Mouse (Mus musculus): ENCODE measurements around the gene Selenow. TPM values are rescaled to one million over a fixed set of nuclear protein-coding genes. Genes with fewer than 3 reads are reported as not detected.

Selenow gene
- polyA plus RNA-seq, 1 experiment from 2014 or later, result 933 TPM

DNA sequence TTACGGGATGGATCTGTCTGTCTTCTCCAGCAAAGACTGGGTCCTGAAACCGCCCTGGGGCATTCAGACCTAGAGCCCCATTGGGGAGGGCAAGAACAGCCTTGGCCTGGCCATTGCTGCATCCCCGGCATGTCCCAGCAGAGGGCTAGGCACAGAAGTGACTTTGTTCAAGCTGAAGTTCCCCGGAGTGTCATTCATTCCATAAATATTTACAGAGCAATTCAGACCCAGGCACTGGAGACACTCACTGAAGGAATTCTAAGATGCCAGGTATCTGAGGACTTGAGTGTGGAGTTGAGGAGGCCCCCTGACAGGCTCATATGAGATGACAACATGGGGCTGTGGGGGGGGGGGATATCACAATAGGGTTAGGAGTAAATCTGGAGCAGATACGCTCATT is 33.9 kb upstream of the Selenow start:
- Histone ChIP-seq H3K4me2 (no peak overlapping the region), H3K27ac (no peak overlapping the region), H3K4me3 (replicated peaks) (no peak overlapping the region), H3K9me3 (no peaks in the 10 kb centered on the region), H3K9ac (replicated peaks) (no peak overlapping the region), H3K27me3 (peaks cover 22% of the 10 kb centered on the region), H3K4me1 (replicated peaks) (0 out of 2 replicates have a peak, but pooled peaks cover 9% of the 10 kb centered on the region), H3K36me3 (no peaks in the 10 kb centered on the region)
- ATAC-seq (ENCODE audit: insufficient number of reproducible peaks, insufficient read depth, low FRiP score, low TSS enrichment, low read depth), result no peak
- WGBS, result 71% methylated on average over 5 of the region's 5 CpGs

DNA sequence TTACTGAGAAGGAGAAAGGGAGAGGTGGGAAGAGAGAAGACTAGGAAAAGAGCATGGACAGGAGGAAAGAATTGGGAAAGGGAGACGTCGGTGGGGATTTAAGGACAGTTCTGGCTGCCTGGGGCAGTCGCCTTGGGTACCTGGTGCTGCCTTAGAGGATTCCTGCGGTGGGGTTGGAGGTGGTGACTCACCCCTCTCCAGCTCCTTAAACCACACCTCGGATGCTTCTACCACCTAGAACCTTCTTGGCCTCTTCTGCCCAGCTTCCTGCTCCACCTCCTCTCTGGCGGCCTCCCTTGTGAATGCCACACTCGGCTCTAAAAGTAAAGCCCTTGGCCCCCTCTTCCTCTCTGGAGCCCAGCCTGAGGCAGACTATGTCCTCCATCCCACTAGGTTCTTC is 33.3 kb upstream of the Selenow start:
- peak overlapping the region; percentile 53; the same call in 1 of the 2 replicates for H3K9ac ChIP-seq (replicated peaks)
- H3K4me1 ChIP-seq (replicated peaks), result 0 out of 2 replicates have a peak, but pooled peaks cover 6% of the 10 kb centered on the region
- H3K36me3 ChIP-seq, result no peaks in the 10 kb centered on the region
- 17% methylated on average over 7 of the region's 7 CpGs for WGBS
- ATAC-seq (ENCODE audit: insufficient number of reproducible peaks, insufficient read depth, low FRiP score, low TSS enrichment, low read depth), result no peak
- peak overlapping the region; percentile 54 for H3K4me2 ChIP-seq
- H3K9me3 ChIP-seq, result no peaks in the 10 kb centered on the region
- H3K4me3 ChIP-seq (replicated peaks), result peak overlapping the region; percentile 26
- no peak overlapping the region for H3K27ac ChIP-seq
- peaks cover 23% of the 10 kb centered on the region for H3K27me3 ChIP-seq

DNA sequence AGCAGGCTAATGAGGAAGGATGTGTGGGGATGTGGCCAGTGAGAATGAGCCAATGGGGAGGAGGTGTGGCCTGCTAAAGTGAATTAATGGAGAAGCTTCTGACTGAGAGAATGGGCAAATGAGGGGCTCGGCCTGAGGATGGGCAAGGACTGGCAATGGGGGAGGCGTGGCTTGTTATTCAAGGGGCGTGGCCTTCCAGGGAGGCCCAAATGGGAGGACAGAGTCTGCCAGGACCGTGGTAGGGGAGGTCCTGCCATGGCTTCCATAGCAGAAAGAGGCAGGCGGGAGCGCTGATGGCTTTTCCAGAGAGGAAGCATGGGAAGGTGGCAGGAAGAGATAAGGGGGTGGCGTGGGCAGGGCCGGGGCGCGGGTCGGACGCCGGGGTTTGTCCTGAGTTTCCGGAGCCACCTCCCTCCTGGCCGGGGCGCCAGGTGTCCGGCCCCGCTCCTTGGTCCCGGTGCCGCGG is 32.8 kb upstream of the Selenow start:
- ATAC-seq (ENCODE audit: insufficient number of reproducible peaks, insufficient read depth, low FRiP score, low TSS enrichment, low read depth), result 0 out of 2 replicates have a peak, but pooled peaks have one; percentile 21
- no peak overlapping the region for H3K27ac ChIP-seq
- no peaks in the 10 kb centered on the region for H3K36me3 ChIP-seq
- H3K9ac ChIP-seq (replicated peaks), result peak overlapping the region; percentile 53; the same call in 1 of the 2 replicates
- peaks cover 25% of the 10 kb centered on the region for H3K27me3 ChIP-seq
- H3K4me2 ChIP-seq, result peak overlapping the region; percentile 54
- peak overlapping the region; percentile 26 for H3K4me3 ChIP-seq (replicated peaks)
- 3% methylated on average over 21 of the region's 21 CpGs for WGBS
- H3K9me3 ChIP-seq, result no peaks in the 10 kb centered on the region
- H3K4me1 ChIP-seq (replicated peaks), result 0 out of 2 replicates have a peak, but pooled peaks cover 6% of the 10 kb centered on the region

DNA sequence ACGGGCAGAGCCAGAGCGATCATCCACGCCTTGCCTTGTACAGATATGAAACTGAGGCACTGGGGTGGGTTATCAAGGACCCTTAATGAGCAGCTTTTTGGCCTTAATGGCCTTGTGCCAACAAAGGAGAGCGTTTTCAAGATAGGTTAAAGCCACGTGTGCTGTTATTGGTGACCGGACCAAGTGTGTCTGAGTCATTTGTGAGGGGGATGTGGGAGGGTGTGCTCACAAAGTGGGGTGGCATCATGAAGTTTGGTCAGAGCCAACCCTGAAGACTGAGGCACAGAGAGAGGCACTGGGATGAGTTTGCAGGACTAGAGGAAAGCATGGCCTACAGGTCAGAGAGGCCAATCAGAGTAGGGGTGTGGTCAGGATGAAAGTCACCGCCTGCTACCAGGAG is 32.2 kb upstream of the Selenow start:
- peaks cover 25% of the 10 kb centered on the region for H3K27me3 ChIP-seq

DNA sequence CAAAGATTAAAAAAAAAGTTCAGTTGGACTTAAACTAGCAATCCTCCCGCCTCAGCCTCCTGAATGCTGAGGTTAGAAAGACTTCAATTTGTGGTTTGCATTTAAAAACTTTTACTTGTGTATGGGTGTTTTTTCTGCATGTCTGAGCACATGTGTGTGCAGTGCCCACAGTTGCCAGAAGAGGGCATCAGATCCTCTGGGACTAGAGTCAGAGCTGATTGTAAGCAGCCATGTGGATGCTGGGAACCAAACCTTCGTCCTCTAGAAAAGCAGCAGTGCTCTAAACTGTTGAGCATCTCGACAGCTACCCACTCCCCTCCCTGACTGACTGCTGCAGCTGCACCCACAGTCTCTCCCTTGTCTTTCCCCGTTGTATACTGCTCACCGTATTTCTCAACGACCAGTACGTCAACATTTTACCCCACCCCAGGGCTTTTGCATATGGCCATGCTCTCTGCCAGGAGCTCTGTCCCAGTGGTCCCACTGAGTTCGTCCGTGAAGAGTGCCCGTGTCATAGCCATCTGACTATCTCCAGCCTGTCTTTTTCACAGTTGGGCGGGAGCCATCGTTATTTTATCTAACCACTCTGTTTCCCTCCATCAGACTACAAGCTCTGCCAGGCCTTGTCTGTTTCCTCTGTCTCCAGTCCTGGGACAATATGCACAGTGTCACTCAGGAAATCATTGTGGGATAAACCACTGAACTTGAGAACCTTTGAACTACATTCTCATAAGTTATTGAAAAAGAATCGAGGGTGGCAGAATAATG is 31.3 kb upstream of the Selenow start:
- 89% methylated on average over 13 of the region's 13 CpGs for WGBS
- Histone ChIP-seq H3K9ac (replicated peaks) (no peak overlapping the region), H3K9me3 (no peaks in the 10 kb centered on the region), H3K4me2 (no peak overlapping the region), H3K27me3 (peaks cover 25% of the 10 kb centered on the region), H3K4me3 (replicated peaks) (no peak overlapping the region), H3K4me1 (replicated peaks) (peaks cover 10% of the 10 kb centered on the region), H3K36me3 (no peaks in the 10 kb centered on the region), H3K27ac (no peak overlapping the region)
- ATAC-seq (ENCODE audit: insufficient number of reproducible peaks, insufficient read depth, low FRiP score, low TSS enrichment, low read depth), result no peak

More for the DNA sequence above, 32.2 kb upstream of the Selenow start:
- Histone ChIP-seq H3K4me3 (replicated peaks) (no peak overlapping the region), H3K4me2 (no peak overlapping the region), H3K9ac (replicated peaks) (no peak overlapping the region), H3K4me1 (replicated peaks) (0 out of 2 replicates have a peak, but pooled peaks cover 6% of the 10 kb centered on the region), H3K27ac (no peak overlapping the region), H3K9me3 (no peaks in the 10 kb centered on the region), H3K36me3 (no peaks in the 10 kb centered on the region)
- WGBS, result 89% methylated on average over 7 of the region's 7 CpGs
- no peak for ATAC-seq (ENCODE audit: insufficient number of reproducible peaks, insufficient read depth, low FRiP score, low TSS enrichment, low read depth)

DNA sequence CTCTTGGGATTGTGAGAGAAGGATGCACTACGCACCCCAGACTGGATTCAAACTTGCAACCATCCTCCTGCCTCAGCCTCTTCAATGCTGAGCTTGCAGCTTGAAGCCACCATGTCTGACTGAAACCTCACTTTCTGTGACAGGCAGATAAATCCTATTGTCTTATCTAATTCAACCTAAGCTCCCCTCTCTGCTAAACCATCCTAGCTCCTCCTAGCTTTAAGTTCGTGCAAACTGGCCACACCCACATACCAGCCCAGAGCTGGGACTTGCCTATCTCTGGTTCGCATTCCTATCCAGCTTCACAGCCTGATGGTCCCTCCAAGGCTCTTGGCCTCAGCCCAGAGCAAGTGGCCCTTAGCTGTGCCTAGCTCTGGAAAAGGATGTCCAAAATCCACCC is 30.2 kb upstream of the Selenow start:
- H3K4me3 ChIP-seq (replicated peaks), result no peak overlapping the region
- H3K27me3 ChIP-seq, result peaks cover 21% of the 10 kb centered on the region
- peaks cover 10% of the 10 kb centered on the region for H3K4me1 ChIP-seq (replicated peaks)
- no peak for ATAC-seq (ENCODE audit: insufficient number of reproducible peaks, insufficient read depth, low FRiP score, low TSS enrichment, low read depth)
- no peaks in the 10 kb centered on the region for H3K9me3 ChIP-seq
- no peak overlapping the region for H3K4me2 ChIP-seq
- 65% methylated on average over 3 of the region's 3 CpGs for WGBS
- H3K27ac ChIP-seq, result no peak overlapping the region
- H3K9ac ChIP-seq (replicated peaks), result no peak overlapping the region
- no peaks in the 10 kb centered on the region for H3K36me3 ChIP-seq

DNA sequence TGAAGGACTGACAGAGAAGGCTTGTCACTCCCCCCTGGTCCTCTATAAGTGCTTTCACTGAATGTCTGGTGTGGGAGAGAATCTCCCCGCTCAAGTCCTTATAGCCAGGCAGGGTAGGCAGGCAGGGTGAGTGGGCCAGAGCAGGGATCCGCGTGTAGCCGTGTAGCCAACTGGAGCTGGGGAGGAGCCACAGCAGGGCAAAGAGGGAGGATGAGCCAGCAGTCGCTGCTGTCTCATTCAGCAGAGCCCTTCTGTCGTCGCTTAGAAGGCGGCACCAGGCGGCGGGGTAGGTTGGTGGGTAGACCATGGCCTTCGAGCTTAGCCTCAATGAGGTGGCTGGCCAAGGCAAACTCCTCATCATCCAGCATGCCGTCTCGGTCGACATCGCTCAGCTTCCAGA is 27.8 kb upstream of the Selenow start:
- 83% methylated on average over 15 of the region's 15 CpGs for WGBS
- H3K27me3 ChIP-seq, result peaks cover 6% of the 10 kb centered on the region
- H3K4me3 ChIP-seq (replicated peaks), result no peak overlapping the region
- no peak overlapping the region for H3K27ac ChIP-seq
- H3K9me3 ChIP-seq, result no peaks in the 10 kb centered on the region
- H3K4me2 ChIP-seq, result no peak overlapping the region
- no peak overlapping the region for H3K9ac ChIP-seq (replicated peaks)
- ATAC-seq (ENCODE audit: insufficient number of reproducible peaks, insufficient read depth, low FRiP score, low TSS enrichment, low read depth), result no peak
- no peaks in the 10 kb centered on the region for H3K36me3 ChIP-seq
- H3K4me1 ChIP-seq (replicated peaks), result peaks cover 6% of the 10 kb centered on the region

DNA sequence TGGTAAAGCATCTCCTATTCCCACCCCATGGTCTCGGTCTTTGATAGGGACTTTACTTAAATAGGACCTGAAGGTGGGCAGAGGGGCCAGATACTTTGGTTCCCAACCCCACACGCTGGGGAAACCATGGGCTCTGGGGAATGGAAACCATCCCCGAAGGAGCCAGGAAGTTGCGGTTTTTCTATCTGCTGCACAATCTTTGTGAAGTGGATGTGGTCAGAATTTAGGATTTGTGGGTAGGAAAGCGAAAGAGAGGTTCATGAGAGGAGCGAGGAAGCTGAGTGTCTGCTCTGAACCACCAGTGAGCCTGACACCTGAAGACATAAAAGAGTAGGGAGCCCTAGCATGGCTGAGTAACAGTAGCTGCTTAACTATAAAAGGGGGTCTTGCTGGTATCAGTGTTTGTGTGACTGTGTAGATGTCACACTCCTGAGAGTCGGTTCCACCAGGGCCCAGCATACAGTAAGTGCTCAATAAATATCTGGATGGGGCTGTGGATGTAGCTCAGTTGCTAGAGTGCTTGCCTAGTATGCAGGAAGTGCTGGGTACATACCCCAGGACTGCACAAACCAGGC is 27.1 kb upstream of the Selenow start:
- no peak overlapping the region for H3K4me2 ChIP-seq
- H3K9me3 ChIP-seq, result no peaks in the 10 kb centered on the region
- H3K27me3 ChIP-seq, result 0 out of 2 replicates have a peak, but pooled peaks cover 3% of the 10 kb centered on the region
- peaks cover 12% of the 10 kb centered on the region for H3K4me1 ChIP-seq (replicated peaks)
- no peak overlapping the region for H3K9ac ChIP-seq (replicated peaks)
- WGBS, result 83% methylated on average over 7 of the region's 7 CpGs
- H3K27ac ChIP-seq, result no peak overlapping the region
- H3K36me3 ChIP-seq, result peaks cover under 1% of the 10 kb centered on the region
- H3K4me3 ChIP-seq (replicated peaks), result no peak overlapping the region
- no peak for ATAC-seq (ENCODE audit: insufficient number of reproducible peaks, insufficient read depth, low FRiP score, low TSS enrichment, low read depth)

DNA sequence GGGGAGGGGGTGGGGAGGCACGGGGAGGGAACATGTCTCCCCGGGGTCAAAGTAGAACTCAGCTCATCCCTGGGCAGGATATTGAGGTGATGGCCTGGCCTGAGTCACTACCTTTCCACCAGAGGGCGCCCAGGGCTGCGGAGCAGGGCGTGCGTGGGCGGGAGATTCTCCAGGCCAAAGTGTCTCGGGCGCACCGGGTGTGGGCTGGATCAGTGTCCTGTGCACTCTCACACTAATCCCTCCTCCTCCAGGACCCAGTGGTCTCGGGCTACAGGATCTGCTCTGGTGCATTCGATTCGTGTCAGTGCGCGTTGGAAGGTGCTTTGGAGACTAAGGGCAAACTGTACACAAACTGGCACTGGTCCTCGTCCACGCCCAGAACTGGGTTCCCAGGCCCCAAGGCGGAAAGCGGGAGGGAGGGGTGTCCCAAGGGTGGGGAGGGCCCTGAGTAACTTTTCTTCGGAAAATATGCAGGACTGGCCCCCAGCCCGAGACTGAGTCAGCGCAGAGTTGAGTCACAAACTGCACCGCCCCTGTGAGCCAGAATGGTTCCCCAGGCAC is 26.3 kb upstream of the Selenow start:
- H3K4me1 ChIP-seq (replicated peaks), result peaks cover 19% of the 10 kb centered on the region
- H3K27me3 ChIP-seq, result 0 out of 2 replicates have a peak, but pooled peaks cover 3% of the 10 kb centered on the region
- H3K4me2 ChIP-seq, result peak overlapping the region; percentile 50
- H3K27ac ChIP-seq, result no peak overlapping the region
- WGBS, result 4% methylated on average over 23 of the region's 23 CpGs
- ATAC-seq (ENCODE audit: insufficient number of reproducible peaks, insufficient read depth, low FRiP score, low TSS enrichment, low read depth), result peak; percentile 49
- peak overlapping the region; percentile 22 for H3K4me3 ChIP-seq (replicated peaks)
- H3K9ac ChIP-seq (replicated peaks), result peak overlapping the region; percentile 18
- H3K9me3 ChIP-seq, result no peaks in the 10 kb centered on the region
- H3K36me3 ChIP-seq, result peaks cover 9% of the 10 kb centered on the region

DNA sequence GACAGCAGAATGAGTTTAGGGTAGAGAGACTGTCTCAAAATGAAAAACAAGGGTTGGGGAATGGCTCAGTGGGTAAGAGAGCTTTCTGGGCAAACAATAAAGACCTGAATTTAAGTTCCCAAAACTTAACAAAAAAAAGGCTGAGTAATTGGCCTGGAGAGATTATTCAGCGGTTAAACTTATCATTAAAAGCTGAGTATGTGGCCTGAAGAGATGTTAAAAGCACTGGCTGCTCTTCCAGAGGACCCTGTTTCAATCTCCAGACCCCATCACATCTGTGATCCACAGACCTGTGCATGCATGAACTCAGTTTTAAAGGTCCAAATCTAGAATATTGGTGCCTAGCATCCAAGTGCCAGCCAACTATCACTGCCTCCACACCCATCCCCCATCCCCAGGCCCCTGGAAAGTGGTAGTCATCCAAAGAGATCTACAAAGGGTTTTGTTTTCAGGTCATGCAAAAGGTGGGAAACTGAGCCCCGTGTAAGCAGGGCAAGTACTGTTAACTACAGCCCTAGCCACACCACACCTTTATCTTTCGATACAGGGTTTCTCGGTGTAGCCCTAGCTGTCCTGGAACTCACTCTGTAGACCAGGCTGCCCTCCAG is 25.6 kb upstream of the Selenow start:
- Histone ChIP-seq H3K9ac (replicated peaks) (no peak overlapping the region), H3K27ac (no peak overlapping the region), H3K4me2 (peak overlapping the region; percentile 50), H3K27me3 (0 out of 2 replicates have a peak, but pooled peaks cover 3% of the 10 kb centered on the region), H3K4me1 (replicated peaks) (peaks cover 19% of the 10 kb centered on the region), H3K36me3 (peaks cover 16% of the 10 kb centered on the region), H3K9me3 (no peaks in the 10 kb centered on the region), H3K4me3 (replicated peaks) (no peak overlapping the region)
- no peak for ATAC-seq (ENCODE audit: insufficient number of reproducible peaks, insufficient read depth, low FRiP score, low TSS enrichment, low read depth)
- WGBS, result 47% methylated on average over 4 of the region's 4 CpGs

Data from limb, embryonic 12.5 days (tissue).